Mouse (Mus musculus) stomach, postnatal 0 days (tissue): ENCODE results near the gene Slc12a4.

ENCODE experiments used
- CTCF ChIP-seq: IDR thresholded peaks from 2 replicates; pipeline ENCODE4 v1.5.1; 2016; ENCODE audit warnings: antibody characterized with exemption, low read depth, mild to moderate bottlenecking, moderate library complexity
- EP300 ChIP-seq: optimal IDR thresholded peaks from 2 replicates; pipeline ENCODE3; 2016; ENCODE audit warnings: antibody characterized with exemption

DNA sequence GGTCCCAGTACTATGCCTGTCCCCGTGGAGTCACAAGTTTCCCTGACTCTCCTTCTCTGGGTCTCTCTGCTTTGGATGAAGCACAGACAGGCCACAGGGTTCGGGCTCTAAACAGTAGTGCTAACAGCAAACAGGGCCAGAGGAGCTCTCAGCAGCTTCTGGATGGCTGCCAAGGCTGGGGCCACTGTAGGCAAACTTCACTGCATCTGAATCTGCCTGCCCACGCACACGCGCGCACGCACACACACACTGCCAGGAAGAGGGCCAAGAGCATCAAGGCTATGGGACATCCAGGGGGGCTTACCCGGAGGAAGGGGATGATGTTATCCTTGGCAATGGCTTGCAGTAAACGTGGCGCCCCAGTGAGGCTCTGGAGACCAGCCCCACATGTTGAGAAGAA is 16.5 kb downstream of the Slc12a4 start:
- no peak for TF ChIP-seq EP300
- no peak for TF ChIP-seq CTCF
